Mouse (Mus musculus) gastrocnemius, postnatal 36 days (tissue): ENCODE measurements around the gene Snap25. TPM values are rescaled to one million over a fixed set of nuclear protein-coding genes. Genes with fewer than 3 reads are reported as not detected.

Experiments
- DNase-seq, 2 experiments: peaks; one replicate each; pipeline ENCODE4 v3.0.0; 2022
- intact Hi-C: fragments of 180-260 bp; cut with DNase I; formaldehyde crosslinking; loops from one replicate; pipeline ENCODE4 v1.15.1; 2025
- total RNA-seq, 2 experiments: library from RNA; stranded (reverse); gene quantifications; 2 replicates each; pipeline ENCODE4 v1.2.3; 2021

The Snap25 gene
- total RNA-seq, 2 experiments from 2014 or later, result not detected

DNA sequence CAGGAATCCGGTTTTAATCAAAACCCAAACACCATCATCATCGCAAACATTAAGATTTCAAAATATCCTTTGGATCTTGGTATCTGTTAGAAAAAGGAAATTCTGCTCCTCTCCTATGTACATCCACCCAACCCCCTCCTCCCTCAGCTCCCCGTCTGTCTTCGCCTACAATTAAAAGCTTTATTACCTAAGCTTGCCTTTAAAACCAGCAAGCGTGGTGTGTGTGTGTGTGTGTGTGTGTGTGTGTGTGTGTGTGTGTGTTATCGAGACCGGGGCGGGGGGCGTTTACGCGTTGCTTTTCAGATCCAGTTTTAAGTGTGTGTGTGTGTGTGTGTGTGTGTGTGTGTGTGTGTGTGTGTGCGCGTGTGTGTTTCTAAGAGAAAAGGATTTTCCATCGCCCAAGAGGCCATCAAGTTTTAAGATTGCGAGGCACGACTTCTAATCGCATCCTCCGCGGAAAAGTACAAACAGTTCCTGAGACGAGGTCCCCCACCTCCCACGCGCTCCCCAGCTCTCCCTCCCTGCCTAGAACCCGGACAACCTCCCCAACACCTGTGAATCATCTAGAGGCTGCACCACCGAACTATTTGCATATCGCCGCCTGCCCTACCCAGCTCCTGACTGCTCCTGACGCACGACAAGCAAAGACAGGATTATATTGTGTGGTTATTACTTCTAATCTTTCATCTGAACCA lies 1.4 kb upstream of the Snap25 start:
- DNase-seq, result no peak
- intact Hi-C loops, result loop anchor here (10.0 kb wide), 1 partner anchor 227 kb away; no protein-coding TSS in a partner anchor

DNA sequence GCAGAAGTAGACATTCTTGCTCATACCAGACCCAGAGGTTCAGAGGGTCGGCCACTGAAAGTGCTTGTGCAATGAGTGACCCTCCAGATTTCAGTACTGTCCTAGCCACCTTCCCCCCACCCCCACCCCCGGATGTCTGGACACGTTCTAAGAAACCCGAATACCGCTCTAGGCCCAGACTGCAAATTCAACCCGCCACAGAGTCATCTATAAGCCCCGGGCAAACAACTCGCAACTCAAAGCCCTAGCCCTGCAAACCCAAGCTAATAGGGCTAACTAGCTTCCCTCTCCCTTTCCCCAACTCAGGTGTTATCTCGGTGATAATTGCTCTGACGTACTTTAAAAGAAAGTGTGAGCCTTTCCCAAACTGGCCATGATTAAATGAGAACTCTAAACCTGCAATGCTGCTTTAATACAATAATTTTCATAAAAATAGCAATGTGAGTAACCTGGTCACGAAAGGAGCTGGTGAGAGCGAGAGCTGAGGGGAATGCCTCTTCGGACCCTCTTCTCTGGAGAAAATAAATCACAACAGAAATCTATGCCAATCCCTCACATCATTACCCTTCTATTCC lies 725 bp upstream of the Snap25 start:
- no peak for DNase-seq
- intact Hi-C loops, result loop anchor here (10.0 kb wide), 1 partner anchor 228 kb away; no protein-coding TSS in a partner anchor

DNA sequence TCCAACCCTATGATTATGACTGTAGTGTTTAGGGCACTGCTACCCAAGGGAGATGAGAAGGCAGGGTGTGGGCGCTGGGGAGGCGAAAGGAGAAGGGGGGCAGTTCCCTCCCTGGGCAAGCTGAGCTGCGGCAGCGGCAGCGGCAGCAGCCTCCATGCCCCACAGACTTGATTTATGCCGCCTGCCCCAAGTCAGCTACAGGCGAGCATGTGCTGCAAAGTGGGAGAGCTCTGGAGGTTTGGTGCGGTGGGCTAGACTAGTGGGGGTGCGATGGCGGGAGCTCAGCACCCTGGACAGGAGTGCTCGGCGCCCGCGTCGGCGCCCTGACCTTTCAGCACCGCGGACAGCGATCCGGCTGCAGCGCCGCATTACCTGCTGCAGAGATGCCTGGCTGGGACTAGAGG lies 757 bp downstream of the Snap25 start:
- intact Hi-C loops, result loop anchor here (10.0 kb wide), 1 partner anchor 229 kb away; no protein-coding TSS in a partner anchor
- peak; percentile 54 to 61 for DNase-seq

DNA sequence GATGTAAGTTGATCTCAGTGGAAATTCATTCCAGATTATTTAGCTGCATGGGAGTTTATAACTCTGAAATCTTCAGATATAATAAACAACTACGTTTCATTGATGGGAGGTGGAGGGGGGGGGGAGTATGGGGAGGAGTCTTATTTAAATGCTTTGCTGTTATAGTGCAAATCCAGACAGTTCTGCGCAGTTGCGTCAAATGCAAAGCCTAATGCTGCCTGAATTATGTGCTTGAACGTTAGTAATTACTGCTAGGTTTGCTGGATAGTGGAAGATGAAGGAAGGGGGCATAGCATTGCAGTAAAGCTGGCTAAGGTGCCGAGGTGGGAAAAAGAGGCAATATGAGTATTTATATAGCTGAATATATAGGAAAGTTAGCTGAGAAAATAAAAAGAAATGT lies 2.3 kb downstream of the Snap25 start:
- DNase-seq, result no peak
- intact Hi-C loops, result loop anchor here (10.0 kb wide), 1 partner anchor 231 kb away; no protein-coding TSS in a partner anchor

DNA sequence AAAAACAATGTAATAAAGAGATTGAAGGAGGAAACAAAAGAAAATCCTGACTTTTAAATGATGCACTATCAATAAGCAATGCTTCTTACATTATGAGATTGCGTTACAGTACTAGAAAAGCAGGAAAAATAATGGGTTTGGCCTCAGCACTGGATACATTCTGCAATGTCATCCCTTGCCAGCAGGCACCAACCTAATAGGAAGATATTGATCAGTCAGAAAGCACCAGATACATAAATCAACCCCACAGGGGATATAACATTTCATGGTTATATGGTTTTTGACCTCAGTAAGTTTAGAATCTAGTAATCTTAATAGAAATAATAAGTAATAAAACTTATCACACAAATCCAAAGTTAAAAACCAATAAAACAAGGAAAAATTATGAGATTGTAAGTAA lies 3.1 kb downstream of the Snap25 start:
- intact Hi-C loops, result loop anchor here (10.0 kb wide), 1 partner anchor 232 kb away; no protein-coding TSS in a partner anchor
- DNase-seq, result no peak

DNA sequence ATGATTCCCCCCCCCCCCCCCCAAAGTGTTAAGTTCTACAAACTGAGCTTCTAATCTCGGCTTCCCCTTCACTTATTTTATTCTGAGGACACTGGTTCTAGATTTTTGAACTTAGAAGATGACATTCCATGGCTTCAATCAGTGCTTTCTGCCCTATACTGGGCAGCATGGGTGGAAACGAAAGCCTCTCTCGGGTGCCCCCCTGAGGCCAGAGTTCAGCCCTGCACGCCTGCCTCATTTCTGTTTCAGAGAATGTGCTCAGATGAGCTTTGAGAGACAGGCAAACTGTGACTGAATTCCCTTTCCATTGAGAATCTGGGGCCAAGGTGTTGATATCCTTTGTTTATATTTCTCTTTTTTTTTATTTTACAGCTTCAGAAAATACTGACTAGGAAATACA lies 7.0 kb downstream of the Snap25 start:
- intact Hi-C loops, result no loop called here
- DNase-seq, result no peak

DNA sequence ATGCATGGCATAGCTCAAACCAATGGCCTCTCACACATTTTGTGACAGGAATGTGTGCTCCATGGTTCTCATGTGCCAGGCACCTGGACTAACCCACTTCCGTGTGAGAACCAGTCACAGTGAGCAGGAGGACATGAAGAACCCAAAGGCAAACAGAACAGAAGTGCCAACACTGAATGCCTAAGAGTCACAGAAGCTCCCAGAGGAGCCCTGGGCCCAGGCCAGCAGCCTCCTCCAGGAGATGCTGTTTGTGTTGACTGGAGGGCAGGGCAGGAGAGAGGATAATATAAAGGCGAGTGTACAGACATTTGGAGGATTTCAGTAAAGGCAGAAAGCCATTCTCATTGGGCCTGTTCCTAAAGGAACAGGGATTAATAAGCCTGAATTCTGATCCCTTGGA lies 25.0 kb downstream of the Snap25 start:
- DNase-seq, result no peak
- intact Hi-C loops, result loop anchor here (10.0 kb wide), 1 partner anchor 147 kb away; the partner anchor contains the start of gene AL731706.2

DNA sequence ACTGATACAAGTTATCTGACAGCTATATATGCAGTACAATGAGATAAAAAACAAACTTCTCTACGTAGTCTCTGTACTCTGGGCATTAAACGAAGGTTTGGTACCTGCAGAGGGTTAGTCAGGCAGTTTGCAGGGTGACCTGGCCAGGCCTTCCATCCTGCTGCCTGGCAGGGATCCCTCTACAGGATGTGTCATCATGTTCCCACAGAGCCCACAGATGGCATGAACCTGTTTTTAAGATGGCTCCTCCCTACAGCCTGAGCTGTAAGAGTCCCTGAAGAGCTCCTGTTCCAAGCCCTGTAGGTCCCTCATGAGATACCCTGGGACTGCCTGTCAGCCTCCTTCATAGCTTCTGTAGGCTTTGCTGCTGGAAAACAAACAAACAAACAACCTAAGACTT lies 29.0 kb downstream of the Snap25 start:
- intact Hi-C loops, result no loop called here

DNA sequence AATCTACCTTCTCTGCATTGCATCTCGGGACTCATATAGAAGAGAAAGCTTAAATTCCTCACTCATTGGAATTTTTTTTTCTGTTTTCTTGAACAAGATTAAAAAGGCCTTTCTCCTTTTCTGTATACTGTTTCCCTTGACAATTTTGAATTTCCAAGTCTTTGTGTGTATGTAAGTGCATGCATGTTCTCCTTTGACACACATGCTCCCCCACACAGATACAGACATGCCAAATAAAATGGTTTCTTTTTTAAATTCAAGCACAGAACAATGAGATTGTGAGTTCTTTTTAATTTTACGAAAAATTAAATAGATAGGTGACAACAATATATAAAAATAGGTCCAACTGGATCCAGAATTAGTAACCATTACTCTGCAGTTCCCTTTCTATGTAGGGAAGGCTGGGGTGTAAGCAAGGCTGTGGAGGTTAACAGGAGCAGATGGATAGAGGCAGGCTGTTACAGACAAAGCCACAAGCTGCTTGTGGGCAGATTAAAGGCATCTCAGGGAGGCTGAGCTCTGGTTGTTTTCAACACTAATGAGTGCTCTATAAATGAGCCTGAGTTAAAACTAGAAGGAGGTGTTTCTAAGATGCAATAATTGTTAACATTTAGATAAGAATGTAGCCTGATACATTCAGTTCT lies 31.6 kb downstream of the Snap25 start:
- intact Hi-C loops, result no loop called here

More for the DNA sequence above, 29.0 kb downstream of the Snap25 start:
- DNase-seq, result no peak

DNA sequence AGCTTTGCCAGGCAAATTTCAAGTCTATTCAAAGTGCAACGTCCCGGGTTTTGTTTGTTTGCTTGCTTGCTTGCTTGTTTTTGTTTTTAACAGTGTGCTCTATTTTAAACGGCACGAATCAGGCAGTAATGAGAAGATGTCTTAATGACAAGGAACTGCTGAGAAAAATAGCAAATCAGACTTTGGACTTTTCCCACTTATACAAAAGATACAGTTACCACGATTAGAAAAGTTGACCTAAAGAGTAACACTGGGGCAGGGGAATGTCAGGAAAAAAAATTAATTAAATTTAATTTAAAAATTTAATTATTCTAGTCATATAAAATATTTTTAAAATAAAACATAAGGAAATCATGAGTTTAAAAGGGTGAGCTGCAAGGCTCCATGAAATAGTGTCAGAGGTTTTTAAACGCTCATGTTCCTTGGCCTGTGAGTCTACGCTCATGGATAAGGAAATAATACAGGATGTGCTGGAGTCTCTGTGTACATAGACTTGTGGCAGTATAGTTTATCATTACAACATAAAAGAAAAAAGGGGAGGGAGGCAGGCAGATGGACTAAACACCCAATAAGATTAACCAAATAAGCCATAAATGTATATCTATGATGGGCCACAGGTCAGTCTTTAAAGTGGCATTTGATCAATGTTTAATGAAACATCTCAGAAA lies 32.2 kb downstream of the Snap25 start:
- no peak for DNase-seq
- intact Hi-C loops, result no loop called here

More for the DNA sequence above, 31.6 kb downstream of the Snap25 start:
- no peak for DNase-seq

DNA sequence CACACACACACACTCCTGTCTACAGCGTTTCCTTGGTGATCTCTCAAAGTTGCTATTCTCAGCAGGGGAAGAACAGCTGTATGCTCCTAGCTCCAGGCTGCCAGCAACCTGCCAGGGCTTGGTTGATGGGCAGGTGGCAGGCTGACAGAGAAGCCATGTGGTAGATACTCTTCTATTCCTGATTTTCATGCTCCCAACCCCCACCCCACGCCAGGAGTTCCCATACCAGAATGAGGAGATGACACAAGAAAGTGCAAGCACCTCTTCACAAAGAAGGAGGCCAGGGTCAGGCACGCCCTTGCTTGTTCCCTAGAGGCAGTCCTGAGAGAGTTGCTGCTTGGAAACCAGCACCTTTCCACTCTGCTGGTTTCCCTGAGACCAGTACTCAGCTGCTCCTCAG lies 40.4 kb downstream of the Snap25 start:
- DNase-seq, result no peak
- intact Hi-C loops, result no loop called here

DNA sequence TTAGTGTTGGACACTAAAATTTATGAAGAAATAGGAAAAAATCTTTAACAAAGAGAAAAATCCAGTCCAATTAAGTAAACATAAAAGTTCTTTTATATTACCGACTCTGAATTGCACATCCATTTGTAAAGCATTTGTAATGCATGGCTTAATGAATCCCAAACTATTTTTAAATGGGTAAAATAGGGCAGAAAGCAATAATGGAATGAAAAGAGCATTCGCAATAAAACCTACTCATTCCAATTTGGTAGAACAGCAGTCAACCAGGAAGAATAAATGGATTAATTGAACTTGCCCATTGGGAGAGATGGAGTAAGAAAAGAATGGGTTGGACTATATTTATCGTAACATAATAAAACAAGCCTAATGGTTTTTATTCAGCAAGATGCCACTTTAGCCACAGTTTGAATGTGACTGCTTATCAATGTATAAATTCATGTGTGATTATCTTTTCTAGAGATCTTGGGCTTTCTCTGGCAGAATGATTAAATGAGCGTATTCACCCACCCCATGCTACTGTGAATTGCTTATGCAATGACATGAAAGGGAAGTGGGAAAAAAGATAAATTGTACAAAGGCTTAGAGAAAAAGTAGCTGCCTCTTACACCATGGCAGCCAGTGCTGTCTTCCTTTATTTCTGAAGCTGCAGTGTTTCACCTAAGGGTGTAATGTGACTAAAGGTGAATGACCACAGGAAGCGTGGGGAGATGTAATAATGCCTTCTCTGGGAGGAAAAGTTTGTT lies 45.7 kb downstream of the Snap25 start:
- intact Hi-C loops, result no loop called here
- no peak for DNase-seq

DNA sequence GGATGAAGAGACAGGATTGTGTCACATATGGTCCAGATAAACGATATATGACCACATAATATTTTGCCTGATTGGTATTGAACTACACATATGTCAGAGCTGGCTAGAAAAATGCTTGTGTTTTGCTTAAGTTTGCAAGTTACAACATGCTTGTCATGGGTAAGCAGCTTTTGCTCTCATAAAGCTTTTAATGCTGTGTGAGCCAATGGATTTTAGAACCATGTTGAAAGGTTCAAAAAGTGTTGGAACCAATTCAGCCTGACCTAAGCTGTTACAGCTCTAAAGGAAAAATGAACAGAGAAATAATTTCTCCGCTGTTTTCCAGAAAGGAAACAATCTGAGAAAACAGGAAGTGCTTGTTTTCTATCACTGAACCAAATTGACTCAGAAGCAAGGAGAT lies 64.9 kb downstream of the Snap25 start:
- DNase-seq, result no peak
- intact Hi-C loops, result no loop called here

DNA sequence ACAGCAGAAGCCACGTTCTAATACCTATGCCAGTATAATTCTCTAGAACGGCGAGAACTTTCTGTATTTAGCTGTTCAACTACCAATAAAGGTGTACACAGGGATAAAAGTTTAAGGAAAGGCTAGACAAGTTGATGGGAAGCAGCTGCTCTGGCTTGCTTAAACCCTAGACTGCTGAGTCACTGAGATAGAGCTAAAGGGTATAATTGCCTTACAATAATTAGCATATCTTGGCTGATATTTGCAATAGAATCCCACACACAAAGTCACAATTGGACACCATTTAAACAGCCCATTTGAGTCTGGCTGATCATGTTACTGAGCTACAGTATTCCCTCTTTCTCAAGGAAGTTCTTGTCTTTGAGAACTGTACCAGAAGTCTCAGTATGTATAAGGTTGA lies 65.4 kb downstream of the Snap25 start:
- intact Hi-C loops, result no loop called here

DNA sequence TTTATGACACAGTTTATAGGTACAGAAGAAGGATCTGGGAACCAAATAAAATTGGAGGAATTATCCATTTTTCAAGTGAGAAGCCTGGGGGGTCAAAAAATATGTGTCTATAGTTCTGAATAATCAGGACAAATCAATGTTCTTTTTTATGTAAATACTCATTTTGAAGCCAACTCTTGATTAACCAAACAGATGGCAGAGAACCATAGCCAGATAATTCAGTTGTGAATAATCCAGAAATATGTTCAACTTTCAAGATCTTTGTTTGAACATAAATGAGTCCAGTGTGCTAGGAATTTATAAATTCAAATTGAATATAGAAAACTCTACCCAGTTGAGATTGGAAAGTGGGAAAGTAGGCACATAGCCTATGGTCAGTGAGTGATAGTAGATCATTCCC lies 67.0 kb downstream of the Snap25 start:
- intact Hi-C loops, result no loop called here
- DNase-seq, result no peak

More for the DNA sequence above, 65.4 kb downstream of the Snap25 start:
- no peak for DNase-seq

DNA sequence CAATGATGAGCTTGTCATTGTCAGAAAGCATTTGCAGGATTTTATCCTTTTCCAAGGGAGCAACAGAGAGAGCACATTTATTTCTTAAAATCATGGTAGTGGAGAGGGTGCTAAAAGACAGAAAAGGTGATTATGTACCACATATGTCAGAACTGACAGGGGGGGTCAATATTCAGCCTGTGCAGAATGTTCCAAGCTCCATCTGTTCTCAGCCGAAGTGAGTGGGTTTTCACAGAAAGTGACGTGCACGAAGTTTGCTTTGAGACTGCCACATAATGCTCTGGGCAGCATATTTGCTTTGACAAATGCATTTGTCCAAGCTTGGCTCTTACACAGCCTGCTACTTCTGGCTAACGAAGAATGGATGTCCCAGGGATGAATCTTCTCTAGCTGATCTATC lies 71.1 kb downstream of the Snap25 start:
- no peak for DNase-seq
- intact Hi-C loops, result no loop called here

DNA sequence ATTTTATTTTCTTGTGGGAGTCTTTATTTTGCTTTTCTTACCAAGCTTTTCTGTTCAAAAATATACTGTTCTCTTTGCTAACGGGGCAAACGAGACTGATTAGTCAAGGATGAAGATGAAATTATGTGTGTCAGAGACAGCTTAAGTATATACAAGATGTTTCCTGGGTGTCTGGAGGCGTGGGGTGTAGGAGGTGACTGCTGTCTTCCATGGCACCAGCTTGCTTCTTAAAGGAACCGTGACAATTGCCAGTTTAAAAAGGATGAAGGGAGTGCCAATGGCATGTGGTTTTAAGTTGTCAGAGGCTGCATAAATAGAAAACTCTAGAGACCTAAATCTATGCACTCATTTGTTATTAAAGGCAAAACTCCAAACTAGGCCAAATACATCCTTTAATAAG lies 75.1 kb downstream of the Snap25 start:
- intact Hi-C loops, result no loop called here

DNA sequence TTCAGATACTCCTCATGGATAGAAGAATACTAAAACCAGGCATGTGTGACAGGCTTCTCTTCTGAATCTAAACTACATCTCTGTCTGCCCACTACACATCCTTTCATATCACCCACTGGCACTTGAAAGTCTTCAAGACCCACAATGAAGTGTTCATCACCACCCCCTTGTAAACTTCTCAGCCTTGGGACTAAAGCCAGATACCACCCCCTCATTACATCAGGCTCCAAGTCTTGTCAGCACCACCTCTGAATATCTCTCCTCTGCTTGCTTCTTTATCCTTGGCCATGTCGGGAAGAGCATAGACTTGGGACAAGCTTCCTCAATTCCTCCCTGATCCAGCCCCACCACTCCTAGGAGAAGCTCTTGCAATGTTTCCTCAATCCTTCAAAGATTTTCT lies 83.3 kb downstream of the Snap25 start:
- intact Hi-C loops, result no loop called here
- no peak for DNase-seq

More for the DNA sequence above, 75.1 kb downstream of the Snap25 start:
- no peak for DNase-seq

DNA sequence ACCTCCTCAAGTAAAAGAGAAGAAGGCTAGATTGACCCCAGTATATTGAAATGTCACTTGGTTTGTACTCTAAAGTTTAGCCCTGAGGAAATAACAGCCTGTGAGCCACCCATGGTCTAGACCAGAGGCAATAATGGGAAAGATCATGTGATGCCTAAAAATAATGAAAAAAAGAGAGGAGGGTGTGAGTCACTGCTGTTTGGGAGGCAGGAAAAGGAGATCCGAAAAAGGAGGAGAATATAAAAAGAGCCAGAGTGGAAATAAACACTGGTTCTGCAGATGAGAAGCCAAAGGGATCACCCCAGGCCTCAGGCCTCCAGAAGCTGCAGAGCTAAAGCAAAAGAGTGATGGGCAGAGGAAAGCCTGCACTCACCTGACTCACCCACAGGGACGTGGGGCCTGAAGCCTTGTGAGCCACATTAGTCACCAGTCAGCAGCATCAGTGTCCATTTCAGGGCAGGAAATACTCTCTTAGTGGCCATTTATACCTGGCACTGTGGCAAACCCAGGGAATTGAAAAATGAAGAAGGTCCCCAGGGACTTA lies 85.7 kb downstream of the Snap25 start:
- no peak for DNase-seq
- intact Hi-C loops, result no loop called here

DNA sequence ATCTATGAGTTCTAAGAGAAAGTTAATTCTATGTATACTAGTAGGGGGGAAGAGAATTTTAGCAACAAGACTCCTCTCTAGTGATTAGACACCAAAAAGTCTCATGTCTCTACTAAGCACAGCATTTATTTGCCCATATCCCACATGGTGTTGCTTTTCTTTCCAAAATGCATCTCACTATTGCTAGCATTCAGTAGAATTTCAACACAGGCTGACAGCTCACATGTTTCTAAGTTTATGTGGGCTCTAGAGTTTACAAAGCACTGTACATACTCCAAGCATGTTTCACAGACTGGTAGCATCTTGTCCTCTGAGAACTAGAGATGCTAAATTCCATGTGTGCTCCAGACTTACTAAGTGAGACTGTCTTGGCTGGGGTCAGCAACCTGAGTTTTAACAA lies 87.8 kb downstream of the Snap25 start:
- no peak for DNase-seq
- intact Hi-C loops, result no loop called here
